Mouse (Mus musculus): ENCODE results near the gene Ctbs. TPM values are rescaled to one million over a fixed set of nuclear protein-coding genes. Genes with fewer than 3 reads are reported as not detected.
A peak's percentile ranks its signal among the peaks of the same experiment; 100 is the strongest.

The Ctbs gene
- total and polyA plus RNA-seq, 2 experiments from 2014 or later: 4.4 to 9.9 TPM

- ATAC-seq (peak; percentile 77), DNase-seq (peak; percentile 47)
- peaks cover 5% of the 10 kb centered on the region; the same call in 1 of the 2 replicates for H3K4me1 ChIP-seq (ENCODE audit: insufficient read depth)
- no peaks in the 10 kb centered on the region for H3K9me3 ChIP-seq (ENCODE audit: low read length)
- peak overlapping the region; percentile 75 for H3K27ac ChIP-seq (ENCODE audit: low read depth, low read length)
- H3K27me3 ChIP-seq (ENCODE audit: insufficient read depth, low read length): no peaks in the 10 kb centered on the region
- 2% methylated on average over 57 of the region's 57 CpGs for WGBS
- H3K36me3 ChIP-seq (ENCODE audit: insufficient read depth): peaks cover 11% of the 10 kb centered on the region; the same call in 1 of the 2 replicates
- peak overlapping the region; percentile 75 for H3K4me3 ChIP-seq (ENCODE audit: low read depth, low read length)
- peak overlapping the region; percentile 69 for H3K4me2 ChIP-seq (ENCODE audit: low read depth)
- no peak for TF ChIP-seq CTCF (IDR thresholded peaks at IDR 0.05; ENCODE audit: low read depth)
- peak overlapping the region; percentile 64 for H3K9ac ChIP-seq
Measured at GRCm38 (mm10) chr3:146500003-146500809, 50.6 kb downstream of the Ctbs start.

GRCm38 (mm10) chr3:146500810-146501201 lies 51.2 kb downstream of the Ctbs start:
- Histone ChIP-seq H3K9ac (peak overlapping the region; percentile 64; the same call in 1 of the 2 replicates), H3K4me2 (ENCODE audit: low read depth) (peak overlapping the region; percentile 69), H3K27me3 (ENCODE audit: insufficient read depth, low read length) (no peaks in the 10 kb centered on the region), H3K9me3 (ENCODE audit: low read length) (no peaks in the 10 kb centered on the region), H3K27ac (ENCODE audit: low read depth, low read length) (no peak overlapping the region), H3K4me1 (ENCODE audit: insufficient read depth) (peaks cover 5% of the 10 kb centered on the region; the same call in 1 of the 2 replicates), H3K36me3 (ENCODE audit: insufficient read depth) (peaks cover 16% of the 10 kb centered on the region), H3K4me3 (ENCODE audit: low read depth, low read length) (peak overlapping the region; percentile 75)
- no peak for DNase-seq
- TF ChIP-seq CTCF (IDR thresholded peaks at IDR 0.05; ENCODE audit: low read depth): no peak
- WGBS: 8% methylated on average over 5 of the region's 5 CpGs
- no peak for ATAC-seq

GRCm38 (mm10) chr3:146501601-146502123 lies 52.1 kb downstream of the Ctbs start:
- Histone ChIP-seq H3K36me3 (ENCODE audit: insufficient read depth) (peaks cover 22% of the 10 kb centered on the region), H3K9ac (no peak overlapping the region), H3K4me2 (ENCODE audit: low read depth) (peak overlapping the region; percentile 69; the same call in 1 of the 2 replicates), H3K27ac (ENCODE audit: low read depth, low read length) (no peak overlapping the region), H3K9me3 (ENCODE audit: low read length) (no peaks in the 10 kb centered on the region), H3K27me3 (ENCODE audit: insufficient read depth, low read length) (no peaks in the 10 kb centered on the region), H3K4me1 (ENCODE audit: insufficient read depth) (peaks cover 5% of the 10 kb centered on the region; the same call in 1 of the 2 replicates), H3K4me3 (ENCODE audit: low read depth, low read length) (no peak overlapping the region)
- WGBS: 57% methylated on average over 5 of the region's 5 CpGs
- ATAC-seq (no peak), DNase-seq (no peak)
- no peak for TF ChIP-seq CTCF (IDR thresholded peaks at IDR 0.05; ENCODE audit: low read depth)

GRCm38 (mm10) chr3:146506711-146507110 lies 57.1 kb downstream of the Ctbs start:
- Histone ChIP-seq H3K9ac (no peak overlapping the region), H3K36me3 (ENCODE audit: insufficient read depth) (peaks cover 61% of the 10 kb centered on the region), H3K4me2 (ENCODE audit: low read depth) (no peak overlapping the region), H3K27me3 (ENCODE audit: insufficient read depth, low read length) (no peaks in the 10 kb centered on the region), H3K4me3 (ENCODE audit: low read depth, low read length) (no peak overlapping the region), H3K4me1 (ENCODE audit: insufficient read depth) (no peaks in the 10 kb centered on the region), H3K27ac (ENCODE audit: low read depth, low read length) (no peak overlapping the region), H3K9me3 (ENCODE audit: low read length) (no peaks in the 10 kb centered on the region)
- no peak for ATAC-seq
- DNase-seq: no peak
- 93% methylated on average over 7 of the region's 7 CpGs for WGBS
- no peak for TF ChIP-seq CTCF (IDR thresholded peaks at IDR 0.05; ENCODE audit: low read depth)

Other genes starting within 250 kb of the Ctbs start
- gene Lpar3, start 228.8 kb upstream of the Ctbs start, total RNA-seq (2014; rRNA removed): 0.43 and 0.69 TPM in 2 replicates
- 0.78 and 0.92 TPM in 2 replicates for gene Lpar3, start 228.8 kb upstream of the Ctbs start, polyA plus RNA-seq (2015; fragmentation: Nextera tagmentation; extraction: Ambion mirVana)
- gene Ssx2ip, start 45.2 kb upstream of the Ctbs start, total RNA-seq (2014; rRNA removed): 43.2 and 43.5 TPM in 2 replicates
- 19.8 and 26.6 TPM in 2 replicates for gene Ssx2ip, start 45.2 kb upstream of the Ctbs start, polyA plus RNA-seq (2015; fragmentation: Nextera tagmentation; extraction: Ambion mirVana)
- 6.0 and 13.5 TPM in 2 replicates for gene Spata1, start 50.0 kb downstream of the Ctbs start, total RNA-seq (2014; rRNA removed)
- 4.3 and 6.5 TPM in 2 replicates for gene Spata1, start 50.0 kb downstream of the Ctbs start, polyA plus RNA-seq (2015; fragmentation: Nextera tagmentation; extraction: Ambion mirVana)
- gene Gng5, start 50.0 kb downstream of the Ctbs start, total RNA-seq (2014; rRNA removed): 73.7 and 90.4 TPM in 2 replicates
- gene Gng5, start 50.0 kb downstream of the Ctbs start, polyA plus RNA-seq (2015; fragmentation: Nextera tagmentation; extraction: Ambion mirVana): 291 and 344 TPM in 2 replicates
- 36.7 and 39.9 TPM in 2 replicates for gene Rpf1, start 71.6 kb downstream of the Ctbs start, total RNA-seq (2014; rRNA removed)
- 27.4 and 29.4 TPM in 2 replicates for gene Rpf1, start 71.6 kb downstream of the Ctbs start, polyA plus RNA-seq (2015; fragmentation: Nextera tagmentation; extraction: Ambion mirVana)
- gene Uox, start 120.6 kb downstream of the Ctbs start, total RNA-seq (2014; rRNA removed): 0.08 and 0.43 TPM in 2 replicates
- gene Uox, start 120.6 kb downstream of the Ctbs start, polyA plus RNA-seq (2015; fragmentation: Nextera tagmentation; extraction: Ambion mirVana): 0.19 and 0.25 TPM in 2 replicates
- not detected in 2 replicates for gene Dnase2b, start 165.8 kb downstream of the Ctbs start, total RNA-seq (2014; rRNA removed)
- not detected in 2 replicates for gene Dnase2b, start 165.8 kb downstream of the Ctbs start, polyA plus RNA-seq (2015; fragmentation: Nextera tagmentation; extraction: Ambion mirVana)
- gene 4930503B20Rik, start 201.5 kb downstream of the Ctbs start, total RNA-seq (2014; rRNA removed): not detected in 2 replicates
- gene 4930503B20Rik, start 201.5 kb downstream of the Ctbs start, polyA plus RNA-seq (2015; fragmentation: Nextera tagmentation; extraction: Ambion mirVana): 0.12 TPM in 1 of 2 replicates, not detected in the other
- gene Samd13, start 235.8 kb downstream of the Ctbs start, total RNA-seq (2014; rRNA removed): 0.33 TPM in 1 of 2 replicates, not detected in the other
- gene Samd13, start 235.8 kb downstream of the Ctbs start, polyA plus RNA-seq (2015; fragmentation: Nextera tagmentation; extraction: Ambion mirVana): 0.14 and 0.57 TPM in 2 replicates